In genomic region chr4:150236521-150237481, GRCm38 (mm10) we compare ENCODE assay signal across 8 mouse cellular contexts. TPM values are rescaled to one million over a fixed set of nuclear protein-coding genes. Genes with fewer than 3 reads are reported as not detected.
DNase-seq lines count a peak whose midpoint lies in the region; ATAC-seq and TF ChIP-seq lines count a peak whose summit lies in the region.

Gene Eno1, plus strand, starts transcription at chr4:150236721.

- TF ChIP-seq CTCF in gastrocnemius, adult 2 months (IDR thresholded peaks at IDR 0.05): no peak
- peak; percentile 40 for TF ChIP-seq CTCF in hindbrain, postnatal 0 days (IDR thresholded peaks at IDR 0.05; ENCODE audit: low read depth)
- TF ChIP-seq CTCF in left cerebral cortex, adult 2 months (IDR thresholded peaks at IDR 0.05): no peak; the same call in 1 of the 2 replicates

- peak within 1 kb of the TSS; percentile 74 for H3K4me3 ChIP-seq in gastrocnemius, adult 2 months
- H3K4me3 ChIP-seq in hindbrain, postnatal 0 days (ENCODE audit: low read length): peak within 1 kb of the TSS; percentile 84
- H3K4me3 ChIP-seq in left cerebral cortex, adult 2 months: peak within 1 kb of the TSS; percentile 98

- peaks cover 23% of the 10 kb centered on the region for H3K4me1 ChIP-seq in hindbrain, postnatal 0 days (ENCODE audit: insufficient read depth, low read length)

- intact Hi-C loops in gastrocnemius, adult 2 months (cut with DNase I): loop anchor here (10.0 kb wide), 1 partner anchor 232 kb away; the partner anchor contains the start of gene H6pd
- intact Hi-C loops in left cerebral cortex, adult 2 months (cut with DNase I): no loop called here

- peaks cover 10% of the 10 kb centered on the region for H3K36me3 ChIP-seq in hindbrain, postnatal 0 days (ENCODE audit: insufficient read depth, low read length)

- DNase-seq in WW6 (ENCODE audit: low read depth, low spot score): peak; percentile 95
- peak; percentile 98 to 100 for DNase-seq in cerebellum, postnatal 4 days (ENCODE audit: low spot score in 2 of 2)
- peak; percentile 98 for DNase-seq in gastrocnemius, adult 2 months
- peak; percentile 98 for DNase-seq in hindbrain, postnatal 0 days (ENCODE audit: low spot score)
- peak; percentile 95 to 96 for DNase-seq in left cerebral cortex, adult 2 months (ENCODE audit: extremely low spot score in 1 of 2, low spot score in 2 of 2)
- DNase-seq in right cerebral cortex, adult 2 months (ENCODE audit: low spot score in 2 of 2): peak; percentile 95 to 97
- peak; percentile 97 for DNase-seq in urinary bladder, postnatal 25 days (ENCODE audit: low spot score)

- peak within 1 kb of the TSS; percentile 100 for H3K27ac ChIP-seq in gastrocnemius, adult 2 months
- peak within 1 kb of the TSS; percentile 96 for H3K27ac ChIP-seq in hindbrain, postnatal 0 days
- peak within 1 kb of the TSS; percentile 100 for H3K27ac ChIP-seq in left cerebral cortex, adult 2 months

- ATAC-seq in hindbrain, postnatal 0 days: peak; percentile 98
- peak; percentile 72 for ATAC-seq in megakaryocyte, adult 5-6 weeks (ENCODE audit: poor library complexity, severe bottlenecking)

- peak within 1 kb of the TSS; percentile 94 for H3K4me2 ChIP-seq in hindbrain, postnatal 0 days (ENCODE audit: low read depth, low read length)

- no peaks in the 10 kb centered on the region for H3K27me3 ChIP-seq in hindbrain, postnatal 0 days (ENCODE audit: insufficient read depth, low read length)

- peak within 1 kb of the TSS; percentile 72 for H3K9ac ChIP-seq in hindbrain, postnatal 0 days (replicated peaks; ENCODE audit: low read length)

- no peaks in the 10 kb centered on the region for H3K9me3 ChIP-seq in hindbrain, postnatal 0 days (ENCODE audit: low read length)

- under 1% methylated on average over 71 of the region's 78 CpGs for WGBS in hindbrain, postnatal 0 days

RNA-seq across cellular contexts. Expression of gene Eno1, which starts in this region (rescaled TPM):
- total RNA-seq in gastrocnemius, adult 2 months (2021): 10 to 100 TPM; 68.1 to 92.0 TPM
- 538 and 549 TPM in 2 replicates for total RNA-seq in hindbrain, postnatal 0 days (2014; rRNA removed)
- polyA plus RNA-seq in hindbrain, postnatal 0 days (2015; fragmentation: Nextera tagmentation; extraction: Ambion mirVana): 1,243 and 1,257 TPM in 2 replicates
- 100 to 1,000 TPM; 410 TPM for total RNA-seq in left cerebral cortex, adult 2 months (2021)
- 382 and 422 TPM in 2 replicates for total RNA-seq in megakaryocyte, adult 5-6 weeks (2015)
- 352 and 362 TPM in 2 replicates for total RNA-seq in megakaryocyte, adult 5-6 weeks (2017)

Comparison
In these comparisons a context has a peak if more than half of its experiments do, and no peak if none do; other contexts are left out.
1. Peak in every context shown above with its lines: DNase-seq, ATAC-seq, H3K4me3 ChIP-seq and H3K27ac ChIP-seq.